Mouse (Mus musculus) ES-E14 (cell line): Measurements from ENCODE around the gene Glt6d1.

Experiments
- CHD2 ChIP-seq: IDR thresholded peaks from 2 replicates; pipeline ENCODE4 v1.6.1; 2014; ENCODE audit warnings: mild to moderate bottlenecking, low read depth, low read length, inconsistent platforms
- MAFK ChIP-seq: IDR thresholded peaks from 2 replicates; pipeline ENCODE4 v1.6.1; 2014; ENCODE audit warnings: mild to moderate bottlenecking, low read depth, low read length, inconsistent platforms; ENCODE audit not compliant: insufficient read depth
- ZC3H11A ChIP-seq: IDR thresholded peaks from 2 replicates; pipeline ENCODE4 v1.6.1; 2012; ENCODE audit warnings: low read depth, mild to moderate bottlenecking, inconsistent platforms, low read length, borderline replicate concordance
- ZNF384 ChIP-seq: IDR thresholded peaks from 2 replicates; pipeline ENCODE4 v1.6.1; 2012; ENCODE audit warnings: low read depth, low read length, inconsistent platforms

GRCm38 (mm10) chr2:25862038-25862437 lies 46.4 kb upstream of the Glt6d1 start:
- TF ChIP-seq CHD2 (no peak), ZC3H11A (no peak), MAFK (no peak), ZNF384 (no peak)
